Mouse (Mus musculus) right cerebral cortex, postnatal 4 days (tissue): Measurements from ENCODE around the gene Vrtn.

Experiments
- DNase-seq: peaks from one replicate; pipeline ENCODE4 v3.0.0-alpha.2; 2022

Gene Vrtn

GRCm38 (mm10) chr12:84640654-84641053, at the start of gene Vrtn:
TSS of gene Vrtn (plus strand) at chr12:84641019.
- DNase-seq = no peak

- no peak for DNase-seq
Observed at GRCm38 (mm10) chr12:84598324-84598723, 42.5 kb upstream of the Vrtn start.

- no peak for DNase-seq
Observed at GRCm38 (mm10) chr12:84604001-84604400, 36.8 kb upstream of the Vrtn start.

GRCm38 (mm10) chr12:84605860-84606259, 35.0 kb upstream of the Vrtn start:
- DNase-seq = peak; percentile 23

GRCm38 (mm10) chr12:84611718-84612117, 29.1 kb upstream of the Vrtn start:
- DNase-seq = no peak

GRCm38 (mm10) chr12:84612518-84612917, 28.3 kb upstream of the Vrtn start:
- DNase-seq = no peak

- no peak for DNase-seq
Observed at GRCm38 (mm10) chr12:84614001-84614400, 26.8 kb upstream of the Vrtn start.

GRCm38 (mm10) chr12:84614524-84614923, 26.3 kb upstream of the Vrtn start:
- no peak for DNase-seq

GRCm38 (mm10) chr12:84616977-84617630, 23.7 kb upstream of the Vrtn start, which contains the start of gene Abcd4:
TSS of gene Abcd4 (minus strand) at chr12:84617413.
- DNase-seq = peak; percentile 84

- DNase-seq = no peak
Observed at GRCm38 (mm10) chr12:84617663-84618062, 23.2 kb upstream of the Vrtn start.

- DNase-seq = no peak
Observed at GRCm38 (mm10) chr12:84620975-84621374, 19.8 kb upstream of the Vrtn start.

- no peak for DNase-seq
Observed at GRCm38 (mm10) chr12:84624601-84625000, 16.2 kb upstream of the Vrtn start.

- no peak for DNase-seq
Observed at GRCm38 (mm10) chr12:84625116-84625515, 15.7 kb upstream of the Vrtn start.

- no peak for DNase-seq
Observed at GRCm38 (mm10) chr12:84631867-84632266, 9.0 kb upstream of the Vrtn start.

- no peak for DNase-seq
Observed at GRCm38 (mm10) chr12:84640253-84640652, 566 bp upstream of the Vrtn start.

GRCm38 (mm10) chr12:84650234-84650633, 9.4 kb downstream of the Vrtn start:
- no peak for DNase-seq

GRCm38 (mm10) chr12:84653912-84654311, 13.1 kb downstream of the Vrtn start:
- peak; percentile 78 for DNase-seq

GRCm38 (mm10) chr12:84670555-84670954, 29.7 kb downstream of the Vrtn start:
- no peak for DNase-seq

GRCm38 (mm10) chr12:84671646-84672045, 30.8 kb downstream of the Vrtn start:
- DNase-seq = no peak

- DNase-seq = no peak
Observed at GRCm38 (mm10) chr12:84674666-84675526, 34.1 kb downstream of the Vrtn start.

GRCm38 (mm10) chr12:84676011-84676410, 35.2 kb downstream of the Vrtn start:
- no peak for DNase-seq

GRCm38 (mm10) chr12:84684569-84684968, 43.8 kb downstream of the Vrtn start:
- DNase-seq = no peak

GRCm38 (mm10) chr12:84686176-84686575, 45.4 kb downstream of the Vrtn start:
- no peak for DNase-seq

GRCm38 (mm10) chr12:84687531-84687930, 46.7 kb downstream of the Vrtn start:
- no peak for DNase-seq
